Mouse (Mus musculus) bone marrow macrophage, adult 2 months (primary cell): ENCODE measurements around the gene Ncoa3. TPM values are rescaled to one million over a fixed set of nuclear protein-coding genes. Genes with fewer than 3 reads are reported as not detected.

Source experiments
- H3K27ac ChIP-seq: 2 replicates; pipeline ENCODE4 v1.5.1; 2012; ENCODE audit warnings: low read depth, low read length; ENCODE audit not compliant: insufficient read depth
- H3K4me1 ChIP-seq: 2 replicates; pipeline ENCODE4 v1.6.1; 2012; ENCODE audit warnings: low read length; ENCODE audit not compliant: control insufficient read depth, insufficient read depth
- H3K4me3 ChIP-seq: 2 replicates; pipeline ENCODE4 v1.5.1; 2012; ENCODE audit warnings: mild to moderate bottlenecking, low read length, moderate library complexity; ENCODE audit not compliant: insufficient read depth
- CTCF ChIP-seq: IDR thresholded peaks from 2 replicates; pipeline ENCODE4 v1.5.1; 2012; ENCODE audit warnings: low read depth, mild to moderate bottlenecking, low read length, moderate library complexity
- POLR2A ChIP-seq: IDR thresholded peaks from 2 replicates; pipeline ENCODE4 v1.6.1; 2012; ENCODE audit warnings: mild to moderate bottlenecking, low read depth, low read length, borderline replicate concordance
- polyA plus RNA-seq: library from polyadenylated mRNA; stranded (reverse); fragments of >200 nt; gene quantifications from 2 replicates; pipeline ENCODE4 v1.2.4, GENCODE M21; 2012; ENCODE audit not compliant: missing spikeins, insufficient read depth, insufficient read length

Gene Ncoa3
- polyA plus RNA-seq, 1 experiment: 119 TPM

DNA sequence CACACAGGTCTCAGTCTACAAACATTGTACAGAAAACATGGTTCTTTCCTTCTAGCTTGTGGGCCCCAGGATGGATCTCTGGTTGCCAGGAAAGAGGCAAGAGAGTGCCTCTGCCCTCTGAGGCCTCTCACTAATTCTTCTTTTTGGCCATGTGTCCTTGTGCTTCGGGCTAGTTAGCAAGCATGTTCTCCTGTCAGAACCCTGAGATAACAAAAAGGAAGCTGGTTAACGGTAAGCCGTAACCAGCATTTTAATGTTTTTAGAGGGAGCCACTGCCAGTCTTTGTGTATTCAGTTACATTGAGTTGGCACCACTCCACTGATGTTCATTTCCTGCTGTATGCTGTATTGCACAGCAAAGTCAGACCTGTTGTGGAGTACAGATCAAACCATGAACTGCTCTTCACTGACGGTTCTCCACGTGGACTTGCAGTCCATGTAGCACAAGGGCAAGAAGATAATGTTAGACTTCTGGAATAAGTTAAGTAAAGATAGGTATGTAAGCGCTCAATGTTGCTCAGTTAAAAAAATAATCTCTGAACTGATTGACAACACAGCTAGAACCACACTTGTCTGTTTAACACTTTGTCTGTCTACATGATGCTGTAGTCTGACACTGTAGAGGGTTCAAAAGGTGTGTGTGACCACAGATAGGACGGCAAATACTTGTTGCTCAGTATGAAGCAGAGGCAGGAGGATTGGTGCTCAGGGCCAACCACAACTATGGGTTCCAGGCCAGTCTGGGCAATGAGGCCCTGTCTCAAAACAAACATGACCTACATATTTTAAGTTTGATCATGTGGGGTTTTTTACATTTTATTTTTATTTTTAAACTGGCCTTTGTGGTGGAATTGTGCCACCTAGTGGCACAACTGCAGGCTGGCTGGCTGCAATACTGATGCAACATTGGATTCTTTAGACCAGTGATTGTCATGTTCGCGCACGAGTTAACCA, 53.4 kb downstream of the Ncoa3 start:
- TF ChIP-seq POLR2A (no peak), CTCF (peak; percentile 98)
- peak overlapping the region; percentile 56 for H3K27ac ChIP-seq
- peaks cover 45% of the 10 kb centered on the region for H3K4me1 ChIP-seq
- no peak overlapping the region for H3K4me3 ChIP-seq

DNA sequence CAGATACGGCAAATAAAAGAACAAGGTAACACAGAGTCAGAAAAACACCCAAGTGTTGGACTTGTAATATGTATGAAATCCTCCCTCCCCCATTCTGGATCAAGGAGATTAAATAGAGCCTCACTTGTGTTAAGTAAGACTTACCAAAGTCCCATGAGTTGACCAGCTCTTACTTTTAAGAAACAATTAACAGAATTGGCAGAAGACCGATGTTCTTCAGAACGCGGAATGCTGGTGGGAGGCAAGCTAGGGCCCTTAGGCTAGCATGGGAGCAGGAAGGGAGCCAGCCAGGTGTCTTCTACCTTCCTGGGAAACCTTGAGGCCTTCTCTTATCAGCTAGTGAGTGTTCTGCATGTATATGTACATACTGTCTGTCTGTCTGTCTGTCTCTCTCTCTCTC, 55.5 kb downstream of the Ncoa3 start:
- H3K4me1 ChIP-seq: peaks cover 30% of the 10 kb centered on the region
- TF ChIP-seq POLR2A (no peak), CTCF (no peak)
- no peak overlapping the region for H3K27ac ChIP-seq
- H3K4me3 ChIP-seq: no peak overlapping the region

DNA sequence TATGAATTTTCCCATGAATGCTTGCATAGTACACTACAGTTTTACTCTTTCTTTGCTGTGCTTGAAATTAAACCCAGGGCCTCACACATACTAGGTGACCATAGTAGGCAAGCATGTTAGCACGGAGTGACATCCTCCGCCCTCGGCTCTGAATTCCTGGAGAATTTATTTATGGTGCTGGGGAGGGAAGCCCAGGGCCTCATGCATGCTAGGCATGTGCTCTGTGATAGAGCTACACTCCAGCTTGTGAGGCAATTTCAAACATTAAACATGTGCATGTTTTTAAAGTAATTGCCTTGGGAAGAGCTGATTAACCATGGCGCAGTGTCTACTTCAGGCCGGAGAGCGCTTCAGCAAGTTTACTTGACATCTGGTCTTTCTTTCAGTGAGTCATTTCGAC, 56.4 kb downstream of the Ncoa3 start:
- Histone ChIP-seq H3K4me3 (no peak overlapping the region), H3K4me1 (peaks cover 21% of the 10 kb centered on the region)
- TF ChIP-seq CTCF: no peak
- TF ChIP-seq POLR2A: no peak

DNA sequence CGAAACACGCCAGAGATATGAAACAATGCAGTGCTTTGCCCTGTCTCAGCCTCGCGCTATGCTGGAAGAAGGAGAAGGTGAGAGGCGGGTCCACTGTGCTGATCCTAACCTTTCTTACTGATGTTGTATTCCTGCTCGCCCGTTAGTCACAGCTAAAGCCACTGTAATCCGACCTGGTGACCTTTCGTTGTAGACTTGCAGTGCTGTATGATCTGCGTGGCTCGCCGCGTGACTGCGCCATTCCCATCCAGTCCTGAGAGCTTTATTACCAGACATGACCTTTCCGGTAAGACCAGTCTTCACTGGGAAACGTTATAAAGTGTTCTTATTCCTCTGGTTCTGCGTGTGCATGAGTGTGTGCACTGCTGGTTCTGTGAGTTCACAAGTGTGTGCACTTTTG, 59.0 kb downstream of the Ncoa3 start:
- TF ChIP-seq CTCF (no peak), POLR2A (no peak)
- no peaks in the 10 kb centered on the region for H3K4me1 ChIP-seq
- no peak overlapping the region for H3K27ac ChIP-seq

More for the DNA sequence above, 56.4 kb downstream of the Ncoa3 start:
- H3K27ac ChIP-seq: no peak overlapping the region

DNA sequence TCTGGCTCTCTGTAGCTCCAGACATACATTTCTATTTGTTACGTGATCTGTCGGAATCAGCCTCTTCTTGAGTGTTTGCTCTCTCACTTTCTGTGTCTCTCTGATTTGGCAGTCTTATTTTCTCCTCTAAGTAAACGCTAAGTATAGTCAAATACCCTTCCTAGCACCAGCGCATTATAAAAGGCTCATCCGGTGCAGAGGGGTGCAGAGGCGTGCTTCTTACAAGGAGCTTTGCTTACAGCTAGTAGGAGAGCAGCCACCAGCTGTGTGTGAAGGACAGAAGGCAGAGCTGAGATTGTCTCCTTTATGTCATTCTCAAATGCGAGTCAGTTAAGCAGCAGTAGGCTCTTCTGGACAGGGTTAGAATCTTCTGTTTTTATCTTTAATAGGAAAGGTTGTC, 59.5 kb downstream of the Ncoa3 start:
- TF ChIP-seq CTCF (no peak), POLR2A (no peak)
- H3K4me1 ChIP-seq: no peaks in the 10 kb centered on the region
- H3K4me3 ChIP-seq: no peak overlapping the region
- no peak overlapping the region for H3K27ac ChIP-seq

More for the DNA sequence above, 59.0 kb downstream of the Ncoa3 start:
- H3K4me3 ChIP-seq: no peak overlapping the region

DNA sequence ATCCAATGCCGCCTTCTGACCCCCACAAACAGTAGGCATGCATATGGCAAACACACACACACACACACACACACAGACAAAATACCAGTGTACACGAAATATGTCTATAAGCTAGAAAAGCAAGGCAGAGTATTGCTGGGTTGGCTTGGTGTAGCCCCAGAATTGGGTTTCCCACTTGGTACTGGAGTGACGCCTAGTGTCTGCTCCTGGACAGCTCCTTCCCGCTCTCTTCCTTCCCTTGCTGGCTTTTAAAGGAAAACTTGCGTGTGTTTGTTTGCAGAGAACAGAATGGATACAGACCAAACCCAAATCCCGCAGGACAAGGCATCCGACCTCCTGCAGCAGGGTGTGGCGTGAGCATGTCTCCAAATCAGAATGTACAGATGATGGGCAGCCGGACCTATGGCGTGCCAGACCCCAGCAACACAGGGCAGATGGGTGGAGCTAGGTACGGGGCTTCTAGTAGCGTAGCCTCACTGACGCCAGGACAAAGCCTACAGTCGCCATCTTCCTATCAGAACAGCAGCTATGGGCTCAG, 61.6 kb downstream of the Ncoa3 start:
- H3K4me1 ChIP-seq: no peaks in the 10 kb centered on the region
- no peak overlapping the region for H3K27ac ChIP-seq
- TF ChIP-seq POLR2A (no peak), CTCF (no peak)
- no peak overlapping the region for H3K4me3 ChIP-seq

DNA sequence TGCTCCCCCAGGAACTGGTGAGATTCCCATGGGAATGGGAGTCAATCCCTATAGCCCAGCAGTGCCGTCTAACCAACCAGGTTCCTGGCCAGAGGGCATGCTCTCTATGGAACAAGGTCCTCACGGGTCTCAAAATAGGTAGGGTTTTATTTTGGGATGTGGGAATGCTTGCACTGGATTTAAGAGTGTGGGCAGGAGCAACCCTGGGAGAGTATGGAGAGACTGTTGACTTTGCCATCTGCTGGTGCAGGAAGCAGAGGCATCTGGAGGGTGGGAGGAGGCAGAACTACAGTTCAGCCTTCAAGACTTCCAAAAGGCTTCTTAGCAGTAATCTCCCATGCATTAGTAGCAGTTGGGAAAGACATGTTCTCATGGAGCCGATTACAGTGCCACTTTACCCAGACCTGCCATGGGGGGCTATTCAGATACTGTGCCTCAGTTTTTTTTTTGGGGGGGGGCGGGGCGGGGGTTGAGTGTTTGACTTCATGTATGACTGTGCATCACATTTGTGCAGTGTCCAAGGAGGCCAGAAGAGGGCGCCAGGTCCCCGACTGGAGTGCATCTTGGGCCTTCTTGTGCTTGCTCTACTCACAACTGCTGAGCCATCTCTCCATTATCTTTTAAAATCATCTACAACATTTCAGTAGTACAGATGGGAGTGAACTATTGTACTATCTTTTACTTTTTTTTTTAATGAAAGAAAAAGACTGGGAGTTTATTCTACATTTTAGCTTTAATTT, 67.4 kb downstream of the Ncoa3 start:
- TF ChIP-seq POLR2A: no peak
- peak; percentile 60 for TF ChIP-seq CTCF
- Histone ChIP-seq H3K27ac (no peak overlapping the region), H3K4me1 (no peaks in the 10 kb centered on the region), H3K4me3 (no peak overlapping the region)

DNA sequence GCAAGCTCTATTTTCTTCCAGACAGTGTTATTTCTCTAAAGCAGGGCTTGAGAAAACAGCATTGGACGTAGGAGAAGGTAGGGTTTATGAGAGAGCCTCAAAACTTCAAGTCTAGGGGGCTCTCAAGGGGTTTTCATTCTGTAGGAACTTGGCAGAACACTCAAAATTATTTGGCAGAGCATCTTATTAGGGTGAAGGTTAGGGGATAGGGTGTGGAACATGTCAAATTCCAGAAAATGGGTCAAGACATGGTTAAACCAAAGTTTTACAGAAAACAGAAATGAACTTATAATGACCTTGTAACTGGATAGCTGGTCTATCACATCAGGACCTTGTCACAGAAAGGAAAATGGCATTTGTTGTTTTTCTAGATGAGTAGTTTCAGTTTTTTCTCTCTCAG, 69.6 kb downstream of the Ncoa3 start:
- H3K4me3 ChIP-seq: no peak overlapping the region
- TF ChIP-seq POLR2A (no peak), CTCF (no peak)
- no peaks in the 10 kb centered on the region for H3K4me1 ChIP-seq
- H3K27ac ChIP-seq: no peak overlapping the region

DNA sequence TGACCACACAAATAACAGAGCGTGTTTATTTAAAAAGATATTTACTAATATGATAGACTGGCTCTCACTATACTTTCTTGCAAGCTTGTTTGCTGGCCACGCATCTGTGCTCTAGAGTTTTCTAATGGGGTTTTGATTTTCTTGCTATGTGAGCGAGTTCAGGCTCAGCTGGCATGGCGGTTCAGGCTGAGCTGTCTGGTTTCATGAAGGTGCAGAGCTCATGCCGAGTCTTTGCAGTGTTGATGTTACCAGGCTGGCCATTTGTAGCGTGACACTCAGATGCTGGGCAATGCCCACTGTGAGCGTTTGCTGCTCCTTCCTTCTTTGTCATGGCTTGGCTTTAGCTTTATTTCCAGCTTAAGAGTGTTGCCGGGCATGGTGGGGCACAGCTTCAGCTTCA, 70.0 kb downstream of the Ncoa3 start:
- Histone ChIP-seq H3K27ac (no peak overlapping the region), H3K4me1 (no peaks in the 10 kb centered on the region), H3K4me3 (no peak overlapping the region)
- TF ChIP-seq CTCF (no peak), POLR2A (no peak)

DNA sequence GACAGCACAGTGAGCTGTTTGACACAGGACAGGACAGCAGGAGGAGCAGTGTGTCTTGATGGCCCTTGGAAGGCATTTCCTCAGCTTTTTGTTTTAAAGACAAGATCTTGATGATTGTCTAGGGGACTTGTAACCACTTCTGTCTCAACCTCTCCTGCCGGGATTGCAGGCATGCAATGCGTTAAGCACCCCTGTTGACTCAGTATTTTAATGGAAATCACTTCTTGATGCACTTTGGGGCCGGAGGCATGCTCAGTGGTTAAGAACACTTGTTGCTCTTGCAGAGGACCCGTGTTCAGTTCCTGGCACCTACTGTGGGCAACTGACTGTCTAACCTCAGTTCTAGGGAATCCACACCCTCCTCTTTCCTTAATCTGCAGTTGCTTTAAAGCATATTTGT, 74.0 kb downstream of the Ncoa3 start:
- H3K4me3 ChIP-seq: no peak overlapping the region
- H3K4me1 ChIP-seq: no peaks in the 10 kb centered on the region
- TF ChIP-seq CTCF (no peak), POLR2A (no peak)
- no peak overlapping the region for H3K27ac ChIP-seq
